Mouse (Mus musculus) layer of hippocampus, adult 18-20 months (tissue): ENCODE data around the gene Slc15a3. TPM values are rescaled to one million over a fixed set of nuclear protein-coding genes. Genes with fewer than 3 reads are reported as not detected.

Experiments used
- DNase-seq, 2 experiments: peaks; one replicate each; pipeline ENCODE4 v3.0.0; 2022; ENCODE audit warnings: low spot score in 2 of 2
- total RNA-seq, 2 experiments: library from RNA; stranded (reverse); gene quantifications; 2 replicates each; pipeline ENCODE4 v1.2.3; 2021

Gene Slc15a3
- total RNA-seq, 2 experiments from 2014 or later, result 0.89 to 1.4 TPM

- no peak for DNase-seq
Measured at GRCm38 (mm10) chr19:10821319-10821718, 18.2 kb upstream of the Slc15a3 start.

DNA sequence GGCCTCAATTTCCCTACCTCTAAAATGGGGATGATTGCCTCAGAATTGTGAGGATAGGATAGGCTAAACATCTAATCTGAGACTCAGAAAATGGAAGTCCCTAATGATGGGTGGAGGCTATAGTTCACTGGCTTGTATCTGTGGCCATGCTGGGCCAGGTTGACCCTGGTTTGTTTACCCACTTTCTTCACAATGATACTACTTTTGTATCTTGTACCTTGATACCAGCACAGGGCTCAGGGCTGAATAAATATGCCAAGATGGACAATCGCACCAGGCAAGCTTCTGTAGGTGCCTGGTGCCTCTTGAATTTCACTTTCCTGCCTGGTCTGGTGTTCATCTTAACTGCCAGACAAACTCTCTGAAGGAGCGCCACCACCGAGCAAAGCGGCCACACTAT is 17.0 kb upstream of the Slc15a3 start:
- DNase-seq, result no peak

- DNase-seq, result no peak
Measured at GRCm38 (mm10) chr19:10824061-10824460, 15.5 kb upstream of the Slc15a3 start.

DNA sequence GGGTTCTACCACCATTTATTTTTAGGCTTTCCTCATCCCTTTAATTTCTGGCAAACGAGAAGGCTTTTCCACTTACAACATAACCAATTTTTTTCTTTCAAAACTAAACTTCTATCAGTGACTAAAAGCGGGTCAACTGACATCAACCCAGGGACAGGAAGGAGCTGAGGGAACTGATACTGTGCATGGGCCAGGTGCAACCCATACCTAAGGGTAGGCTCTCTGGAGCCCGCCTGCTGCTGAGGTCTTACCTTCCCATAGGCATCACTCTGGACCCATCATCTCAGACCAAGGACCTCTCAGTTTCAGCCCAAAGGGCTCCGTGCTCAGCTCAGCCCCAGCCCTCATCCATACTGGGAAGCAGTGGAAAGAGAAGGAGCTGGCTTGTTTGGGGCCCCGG is 11.2 kb upstream of the Slc15a3 start:
- DNase-seq, result no peak

DNA sequence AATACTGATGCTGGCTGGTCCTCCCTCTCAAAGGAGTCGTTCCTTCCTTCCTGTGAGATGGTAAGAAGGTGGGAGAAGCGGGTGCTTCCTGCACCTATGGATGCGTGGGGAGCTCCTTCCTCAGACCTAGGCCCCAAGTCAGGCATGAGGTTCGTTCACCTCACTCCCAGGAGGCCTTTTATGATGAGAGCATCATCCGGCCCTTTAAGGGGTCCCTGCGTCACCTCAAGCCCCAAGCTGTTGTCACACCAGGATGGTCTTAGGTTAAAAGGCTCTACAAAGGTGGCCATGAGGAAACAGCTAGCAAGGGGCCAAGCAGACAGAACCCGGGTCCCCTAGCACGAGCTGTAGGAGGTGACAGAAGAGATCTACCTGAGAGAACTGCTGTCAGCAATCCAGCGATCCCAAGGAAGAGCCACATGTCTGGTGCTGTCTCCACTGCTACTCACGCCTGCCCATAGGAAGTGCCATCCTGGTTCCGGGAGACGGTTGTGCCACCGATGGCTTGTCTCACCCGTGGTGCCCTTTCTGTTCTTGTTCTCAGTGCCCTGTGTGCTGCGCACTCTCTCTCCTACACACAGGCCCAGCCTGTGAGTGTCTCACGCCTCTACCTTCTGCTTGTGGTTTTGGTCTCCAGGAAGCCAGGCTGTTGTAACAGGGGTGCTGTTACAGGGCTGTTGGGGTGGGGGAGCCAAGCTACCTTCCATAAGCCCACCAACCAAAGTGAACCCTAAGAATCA is 9.9 kb upstream of the Slc15a3 start, which contains the start of gene Cd6:
Gene Cd6, minus strand, starts transcription at position 623 of the 740 bp plus-strand sequence.
- DNase-seq, result no peak

GRCm38 (mm10) chr19:10831424-10831823 is 8.1 kb upstream of the Slc15a3 start:
- peak in 1 of 2 experiments; percentile 53 for DNase-seq

DNA sequence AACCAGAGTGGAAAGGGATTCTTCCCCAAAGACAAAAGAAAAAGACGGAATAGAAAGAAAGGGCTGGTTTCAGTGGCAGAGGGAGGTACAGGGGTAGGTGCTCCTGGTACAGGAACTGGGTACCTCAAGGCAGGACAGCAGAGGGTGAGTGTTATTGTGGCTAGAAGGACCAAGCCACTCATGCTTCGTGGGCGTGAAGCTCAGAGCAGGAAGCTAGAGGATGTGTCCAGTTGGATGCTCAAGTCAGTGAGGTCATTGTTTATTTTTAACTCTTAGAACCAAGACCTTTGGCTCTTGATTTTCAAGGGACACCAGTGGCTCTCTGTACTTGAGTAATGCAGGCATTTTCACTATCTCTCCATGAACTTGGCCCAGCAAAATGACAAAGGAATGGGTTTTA is 7.5 kb upstream of the Slc15a3 start:
- no peak for DNase-seq

GRCm38 (mm10) chr19:10833611-10834010 is 5.9 kb upstream of the Slc15a3 start:
- no peak for DNase-seq

DNA sequence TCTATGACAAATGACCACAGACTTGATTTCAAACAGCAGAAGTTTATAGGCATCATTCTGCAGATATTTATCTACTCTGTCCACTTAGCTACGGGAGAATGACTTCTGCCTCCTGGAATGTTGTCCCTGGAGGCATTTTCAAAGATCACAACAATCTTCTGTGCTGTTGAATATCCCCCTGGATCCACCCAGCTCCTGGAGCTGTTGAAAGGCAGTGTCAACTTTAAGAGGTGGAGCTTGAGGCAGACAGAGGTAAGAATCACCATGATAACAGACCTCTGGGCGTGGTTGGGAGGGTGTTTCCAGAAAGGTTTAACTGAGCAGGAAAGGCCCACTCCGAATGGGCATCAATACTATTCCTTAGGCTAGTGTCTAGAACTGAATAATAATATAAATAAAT is 3.9 kb upstream of the Slc15a3 start:
- DNase-seq, result no peak

GRCm38 (mm10) chr19:10841721-10842626 is 2.4 kb downstream of the Slc15a3 start:
- DNase-seq, result no peak

DNA sequence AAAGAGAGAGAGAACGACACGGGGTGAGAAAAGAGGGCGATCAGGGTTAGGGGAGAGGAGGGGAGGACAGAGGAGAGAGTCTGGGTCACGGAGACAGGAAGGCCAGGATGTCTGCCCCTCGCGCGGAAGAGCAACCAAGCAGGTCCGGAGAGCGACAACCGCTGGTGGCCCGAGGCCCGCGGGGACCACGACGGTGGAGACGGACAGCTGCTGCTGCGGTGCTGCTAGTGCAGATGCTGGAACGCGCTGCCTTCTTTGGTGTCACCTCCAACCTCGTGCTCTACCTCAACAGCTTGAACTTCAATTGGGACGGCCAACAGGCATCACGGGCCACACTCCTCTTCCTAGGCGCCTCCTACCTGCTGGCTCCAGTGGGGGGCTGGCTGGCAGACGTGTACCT is 3.4 kb downstream of the Slc15a3 start:
- DNase-seq, result no peak

- DNase-seq, result no peak
Measured at GRCm38 (mm10) chr19:10844206-10844605, 4.7 kb downstream of the Slc15a3 start.

- DNase-seq, result no peak
Measured at GRCm38 (mm10) chr19:10845454-10845853, 5.9 kb downstream of the Slc15a3 start.

- no peak for DNase-seq
Measured at GRCm38 (mm10) chr19:10846150-10846549, 6.6 kb downstream of the Slc15a3 start.

GRCm38 (mm10) chr19:10847311-10848087 is 8.0 kb downstream of the Slc15a3 start:
- DNase-seq, result no peak

DNA sequence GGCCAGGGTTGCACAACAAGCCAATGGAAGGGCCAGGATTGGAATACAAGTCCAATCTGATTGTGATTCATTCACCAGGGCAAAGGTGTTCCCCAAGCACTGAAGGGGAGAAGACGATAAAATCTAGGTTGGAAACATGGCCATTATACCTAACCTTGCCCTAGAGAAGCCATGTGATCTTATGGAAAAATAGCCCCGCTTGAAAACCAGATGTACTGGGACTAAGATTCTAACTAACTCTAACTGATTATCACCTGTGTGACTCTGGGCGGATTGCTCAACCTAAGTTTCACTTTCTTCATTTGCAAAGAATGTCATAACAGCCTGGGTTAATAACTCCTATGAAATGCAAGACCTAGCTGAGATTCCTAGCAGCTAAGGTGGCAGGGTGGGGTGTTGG is 15.9 kb downstream of the Slc15a3 start:
- no peak for DNase-seq

- no peak for DNase-seq
Measured at GRCm38 (mm10) chr19:10856520-10856919, 17.0 kb downstream of the Slc15a3 start.

GRCm38 (mm10) chr19:10860072-10860497 is 20.6 kb downstream of the Slc15a3 start:
- DNase-seq, result no peak

- DNase-seq, result no peak
Measured at GRCm38 (mm10) chr19:10866351-10866750, 26.8 kb downstream of the Slc15a3 start.

DNA sequence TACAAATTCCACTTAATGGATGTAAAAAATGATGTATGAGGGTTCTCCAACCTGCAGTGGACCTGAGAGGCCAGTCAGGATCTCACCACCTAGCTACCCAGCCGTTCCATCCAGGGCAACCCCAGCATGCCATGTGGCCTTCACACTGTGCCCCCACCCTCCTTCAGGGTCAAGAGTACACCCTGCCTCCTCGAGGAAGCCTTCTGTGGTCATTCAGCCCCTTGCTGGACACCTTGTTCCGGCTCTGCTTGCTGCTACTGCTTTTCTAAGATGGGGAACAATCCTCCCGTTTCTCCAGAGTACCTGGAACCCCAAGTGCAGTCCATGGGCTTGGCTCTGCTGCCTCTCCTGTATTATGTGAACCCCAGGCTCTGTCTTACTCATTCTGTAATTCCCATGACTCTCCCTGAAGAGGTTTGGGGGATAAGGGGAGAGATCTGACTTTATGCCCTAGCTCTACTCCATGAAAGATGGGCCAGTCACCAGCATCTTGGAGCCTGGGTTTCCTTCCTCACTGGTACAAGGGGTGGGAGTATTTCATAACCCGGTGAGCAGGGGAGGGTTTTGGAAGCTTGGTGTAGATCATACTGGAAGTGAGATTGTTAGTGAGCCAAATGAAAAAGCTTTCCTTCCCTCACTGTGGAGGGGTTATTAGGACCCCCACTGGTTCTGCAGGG is 28.6 kb downstream of the Slc15a3 start:
- no peak for DNase-seq

GRCm38 (mm10) chr19:10868623-10869141 is 29.2 kb downstream of the Slc15a3 start:
- DNase-seq, result no peak
